Mouse (Mus musculus) spleen, adult 2 months (tissue): ENCODE results near the gene Osbpl7.

Experiments used
- CTCF ChIP-seq: fragments of 200-500 bp; IDR thresholded peaks from 2 replicates; pipeline ENCODE4 v1.5.1; 2011; ENCODE audit warnings: mild to moderate bottlenecking, inconsistent platforms; ENCODE audit not compliant: insufficient read depth, insufficient read length, insufficient replicate concordance; ENCODE audit errors: extremely low read depth
- POLR2A ChIP-seq: fragments of 200-500 bp; IDR thresholded peaks from 2 replicates; pipeline ENCODE4 v1.6.1; 2011; ENCODE audit warnings: low read depth, low read length, inconsistent platforms

GRCm38 (mm10) chr11:97018583-97019344, 31.7 kb upstream of the Osbpl7 start:
- TF ChIP-seq CTCF (no peak), POLR2A (no peak)
